Mouse (Mus musculus) left cerebral cortex, postnatal 4 days (tissue): ENCODE measurements at regions not wholly inside any gene's neighbourhood (a gene's known extent, or its start where the extent isn't known, plus 50 kb on each side); places are given as distances from the start of the nearest gene placed in this dataset.
"Not testable (repeated sequence)": the region's sequence is repeated elsewhere in the genome, so short reads cannot be mapped to it uniquely, and the experiment has no call there.

Experiments
- DNase-seq: peaks from one replicate; pipeline ENCODE4 v3.0.0-alpha.2; 2022
- intact Hi-C: fragments of 180-260 bp; cut with DNase I; formaldehyde crosslinking; loops from one replicate; pipeline ENCODE4 v1.15.1; 2025

DNA sequence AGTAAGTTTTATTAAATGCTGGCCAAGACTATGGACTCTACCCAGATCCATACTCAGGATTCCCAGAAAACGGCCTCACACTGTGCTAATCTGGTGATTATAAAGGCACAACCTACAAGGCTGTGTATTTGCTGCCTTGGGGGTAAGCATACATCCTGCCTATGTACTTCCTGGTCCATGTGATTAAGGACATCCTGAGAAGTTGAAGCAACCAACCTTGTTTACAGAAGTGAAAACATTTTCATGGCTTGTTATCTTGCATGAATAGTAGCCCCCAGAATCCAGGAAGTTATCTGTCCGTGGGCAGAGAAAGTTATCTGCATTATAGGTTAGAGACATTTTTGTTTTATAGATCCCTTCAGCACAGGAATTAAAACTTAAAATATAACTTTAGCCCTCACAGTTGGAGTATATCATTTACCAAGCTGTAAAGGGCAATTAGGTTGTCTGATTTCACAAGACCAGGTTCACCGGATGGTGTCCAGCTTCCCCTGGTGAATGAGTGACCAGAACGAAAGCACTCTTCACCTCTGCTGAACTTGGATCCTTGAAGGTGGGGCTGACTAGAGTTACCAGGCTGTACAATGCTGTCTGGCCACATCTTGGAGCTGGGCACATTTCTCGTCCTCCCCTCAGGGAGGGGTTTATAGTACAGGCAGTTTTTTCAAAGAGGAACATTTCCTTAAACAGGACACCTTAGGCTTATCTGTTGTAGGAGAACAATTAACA is 90.1 kb upstream of the Tbl1xr1 start:
- no peak for DNase-seq
- intact Hi-C loops, result no loop called here

DNA sequence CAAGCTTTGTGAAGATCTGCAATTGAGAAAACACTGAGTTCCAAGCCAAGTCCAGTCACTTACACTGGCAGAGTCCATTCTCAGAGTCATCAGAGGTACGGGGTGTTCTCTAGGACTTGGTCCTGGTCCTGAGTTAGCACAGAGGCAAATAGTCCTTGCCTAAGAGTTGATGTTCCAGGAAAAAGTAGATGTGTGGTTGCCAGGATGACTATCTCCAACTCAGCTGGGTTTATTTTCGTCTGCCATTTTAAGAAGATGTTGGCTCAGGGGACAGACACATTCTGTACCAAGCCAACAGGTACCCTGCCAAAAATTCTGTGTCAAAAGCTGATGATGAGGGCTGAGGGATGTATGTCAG is 89.6 kb upstream of the Tbl1xr1 start:
- no peak for DNase-seq
- intact Hi-C loops, result no loop called here

DNA sequence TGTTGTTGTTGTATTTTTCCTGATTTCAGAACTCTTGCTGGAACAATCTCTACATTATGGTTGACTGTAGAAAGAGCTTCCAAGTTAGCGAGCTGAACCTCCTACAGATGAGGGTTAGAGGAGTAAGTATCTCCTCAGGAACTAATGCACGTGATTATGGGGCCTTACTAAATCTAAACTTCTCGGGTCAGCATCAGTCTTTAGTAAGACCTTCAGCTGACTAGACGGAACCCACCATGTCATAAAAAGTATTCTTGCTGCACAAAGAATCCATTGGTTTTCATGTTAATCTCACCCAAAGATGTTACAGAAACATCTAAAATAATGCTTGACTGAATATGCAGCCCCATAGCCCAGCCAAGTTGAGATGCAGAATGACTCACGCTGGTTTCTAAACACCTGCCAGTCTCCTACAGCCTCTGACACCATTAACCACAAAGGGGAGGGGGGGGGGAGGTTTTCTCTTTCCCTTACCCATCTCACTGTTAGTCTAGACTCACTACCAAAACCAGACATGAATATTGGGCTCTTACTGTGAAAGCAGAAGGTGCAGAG is 88.9 kb upstream of the Tbl1xr1 start:
- intact Hi-C loops, result no loop called here
- DNase-seq, result no peak

DNA sequence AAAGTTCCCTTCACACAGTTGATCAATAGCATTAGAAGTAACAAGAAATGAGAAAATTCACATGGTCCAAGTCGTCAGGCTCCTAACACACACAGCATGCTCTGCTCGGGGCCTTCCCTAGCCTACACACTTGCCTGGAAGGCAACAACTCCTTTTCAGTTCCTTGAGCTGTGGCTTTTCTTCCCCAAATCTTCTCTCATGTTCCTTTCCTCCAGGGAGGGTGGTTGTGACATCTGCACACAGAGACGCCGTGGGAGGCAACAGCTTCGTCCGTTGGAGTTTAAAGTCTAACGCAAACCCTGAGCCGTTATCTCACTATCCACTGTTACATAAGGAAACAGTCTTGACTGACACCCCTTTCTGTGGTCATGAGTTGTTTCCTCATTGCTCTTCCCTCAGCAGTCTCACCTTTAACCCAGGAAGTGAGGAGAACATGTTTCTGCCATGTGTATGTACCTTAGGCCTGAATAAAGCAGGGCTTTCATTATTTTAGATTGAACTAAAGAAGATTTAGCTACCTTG is 88.4 kb upstream of the Tbl1xr1 start:
- intact Hi-C loops, result no loop called here
- no peak for DNase-seq

DNA sequence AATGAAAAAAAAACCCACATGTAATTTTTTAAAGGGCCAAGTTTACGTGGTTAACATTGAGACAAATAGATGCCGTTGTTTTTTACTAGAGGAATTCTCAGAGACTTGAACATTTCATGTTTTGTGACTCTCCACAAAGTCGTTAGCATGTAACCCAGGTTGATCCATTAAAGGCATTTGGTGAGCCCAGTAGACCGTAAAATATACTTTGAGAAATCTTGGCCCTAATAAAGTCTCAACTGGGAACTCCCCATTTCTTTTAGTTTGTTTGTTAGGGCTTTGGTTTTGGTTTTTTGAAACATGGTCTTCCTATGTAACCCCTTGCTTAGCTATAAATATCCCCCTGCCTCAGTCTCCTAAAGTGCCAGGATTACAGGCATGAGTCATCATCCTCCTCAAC is 85.9 kb upstream of the Tbl1xr1 start:
- intact Hi-C loops, result no loop called here
- no peak for DNase-seq

DNA sequence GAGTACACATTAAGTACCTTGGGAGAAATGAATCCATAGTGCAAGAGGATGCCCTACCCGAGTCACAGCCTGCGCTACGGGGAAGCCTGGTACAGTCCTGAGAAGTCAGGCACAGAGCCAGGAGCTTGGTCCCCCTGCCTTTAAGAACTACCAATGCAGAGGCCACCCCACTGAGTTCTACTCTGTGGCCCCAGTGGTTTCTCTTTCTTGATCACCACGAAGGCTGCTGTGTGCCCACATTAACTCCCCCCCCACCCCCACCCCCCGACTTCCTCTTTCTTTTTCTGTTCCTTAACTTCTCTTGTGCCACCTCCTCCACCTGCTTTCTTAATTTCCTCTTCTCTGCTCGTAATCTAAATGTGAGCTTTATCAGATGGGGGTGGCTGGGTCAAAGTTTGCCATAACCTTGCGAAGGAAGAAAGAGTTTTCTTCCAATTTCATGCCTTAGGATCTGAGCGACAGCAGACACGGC is 84.7 kb upstream of the Tbl1xr1 start:
- intact Hi-C loops, result no loop called here
- DNase-seq, result peak; percentile 8

DNA sequence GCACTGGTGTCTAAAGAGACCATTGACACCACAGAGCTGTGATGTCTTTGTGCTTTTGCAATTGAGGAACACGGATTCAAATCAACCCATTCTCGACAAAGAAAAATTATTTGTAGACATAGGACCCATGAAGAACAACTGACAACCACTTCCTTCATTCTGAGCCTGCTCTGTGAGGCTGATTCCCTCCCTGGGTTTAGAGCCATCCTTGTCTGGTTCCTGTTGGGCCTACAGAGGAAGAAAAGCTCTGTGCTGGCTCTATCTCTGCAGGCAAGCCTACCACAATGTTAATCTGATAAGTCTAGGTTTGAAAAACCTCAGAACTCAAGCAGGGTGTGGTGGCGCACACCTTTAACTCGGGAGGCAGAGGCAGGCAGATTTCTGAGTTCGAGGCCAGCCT is 84.2 kb upstream of the Tbl1xr1 start:
- no peak for DNase-seq
- intact Hi-C loops, result no loop called here

DNA sequence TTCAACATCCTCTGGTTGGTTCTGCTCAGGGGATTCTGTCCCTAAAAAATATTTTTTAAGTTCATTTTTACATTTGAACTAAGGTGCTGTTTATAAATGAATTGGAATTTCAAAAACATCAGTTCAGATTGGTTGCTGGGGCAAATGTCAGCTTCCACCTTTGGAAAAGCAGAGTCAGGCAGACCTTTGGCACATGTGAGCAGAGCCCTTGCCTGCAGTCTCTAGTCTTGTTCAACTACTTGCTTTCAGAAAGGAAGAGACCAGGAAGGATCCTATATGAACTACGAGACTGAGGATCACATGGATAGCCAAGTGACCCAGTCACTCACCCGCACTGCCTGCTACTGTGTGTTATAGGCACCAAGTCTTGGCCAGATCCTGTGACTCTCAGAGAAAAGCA is 82.5 kb upstream of the Tbl1xr1 start:
- no peak for DNase-seq
- intact Hi-C loops, result no loop called here

DNA sequence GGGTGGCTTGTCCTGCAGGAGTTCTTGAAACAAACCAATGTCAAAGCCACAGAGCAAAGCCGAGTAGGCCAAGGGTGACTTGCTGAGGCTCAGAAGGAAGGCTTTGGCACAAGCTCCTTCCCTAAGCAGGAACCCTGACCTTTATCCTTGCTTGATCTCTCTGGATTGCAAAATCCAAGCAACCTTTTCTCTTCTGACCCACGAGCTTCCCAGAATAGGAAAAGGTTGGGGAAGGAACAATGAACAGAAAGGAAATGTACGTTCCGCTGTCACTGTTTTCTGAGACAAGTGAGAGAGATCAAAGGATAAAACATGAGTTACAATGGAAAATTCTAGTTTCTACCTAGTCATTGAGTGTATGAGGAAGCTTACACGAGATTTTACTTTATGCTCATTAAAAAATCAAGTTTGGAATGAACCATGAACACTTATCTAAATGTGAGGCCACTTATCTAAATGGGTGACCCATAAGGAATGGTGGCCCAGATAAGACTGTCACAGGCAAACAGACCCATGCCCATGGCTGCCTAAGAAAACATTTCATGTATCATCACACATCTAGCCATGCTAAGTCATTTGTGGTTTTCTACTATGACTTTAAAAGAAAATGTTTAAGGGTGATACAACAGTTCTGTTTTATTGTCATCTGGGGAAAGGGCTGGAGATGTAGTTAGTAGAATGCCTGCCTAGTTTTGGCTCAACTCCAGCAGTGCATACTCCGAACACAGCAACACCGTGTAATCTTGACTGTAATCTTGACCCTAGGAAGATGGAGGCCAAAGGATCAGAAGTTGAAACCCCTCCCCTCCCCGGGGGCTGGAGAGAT is 80.7 kb upstream of the Tbl1xr1 start:
- no peak for DNase-seq
- intact Hi-C loops, result no loop called here

DNA sequence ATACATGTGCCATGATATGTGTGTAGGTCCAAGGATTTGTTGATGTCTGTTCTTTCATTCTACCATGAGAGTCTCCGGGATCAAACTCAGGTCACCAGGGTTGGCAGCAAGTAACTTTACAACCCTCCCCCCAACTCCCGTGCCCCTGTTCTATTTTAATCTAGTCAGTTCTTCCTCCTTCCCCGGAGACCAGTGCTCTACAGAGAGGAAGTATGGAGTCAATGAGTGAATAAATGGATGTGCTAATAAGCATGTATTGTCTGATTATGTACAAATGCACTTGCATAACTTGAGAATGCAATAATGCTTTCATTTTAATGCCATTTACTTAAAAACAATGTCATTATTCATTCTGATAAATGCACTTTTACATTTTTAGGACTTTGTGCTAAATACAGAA is 79.1 kb upstream of the Tbl1xr1 start:
- no peak for DNase-seq
- intact Hi-C loops, result no loop called here

DNA sequence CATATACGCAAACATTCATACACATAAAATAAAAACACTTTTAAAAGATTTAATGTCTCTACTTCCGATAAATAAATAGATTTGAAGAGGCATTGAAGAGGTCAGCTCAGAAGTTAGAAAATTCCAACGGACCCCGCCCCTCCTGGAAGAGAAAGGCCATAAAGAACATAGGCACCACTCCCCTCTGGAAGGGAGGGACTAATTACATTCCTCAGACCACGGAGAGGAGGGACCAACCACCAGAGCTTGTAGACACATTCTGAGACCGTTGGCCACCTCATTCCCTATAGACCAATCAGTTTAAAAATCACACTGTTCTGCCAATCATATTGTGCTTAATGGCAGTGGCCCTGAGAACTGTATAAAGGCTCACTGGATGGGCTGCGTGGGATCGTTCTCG is 71.0 kb upstream of the Tbl1xr1 start:
- no peak for DNase-seq
- intact Hi-C loops, result no loop called here

DNA sequence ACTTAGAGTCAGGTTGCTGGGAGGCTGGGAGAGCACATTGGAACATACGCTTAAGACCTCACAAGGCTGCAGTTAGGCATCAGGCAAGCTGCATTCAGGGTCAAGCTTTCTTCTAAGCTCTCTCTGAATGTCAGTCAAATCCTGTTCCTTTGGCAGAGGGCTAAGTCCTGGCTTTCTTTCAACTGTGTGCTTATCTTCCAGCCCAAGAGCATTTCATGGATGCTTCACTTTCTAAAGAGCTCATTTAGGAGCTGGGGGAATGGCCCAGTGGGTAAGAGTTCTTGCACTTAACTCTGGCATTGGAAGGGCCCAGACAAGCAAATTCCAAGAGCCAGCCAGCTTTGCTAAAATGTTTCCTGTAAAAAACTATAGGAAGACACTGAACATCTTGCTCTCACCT is 70.3 kb upstream of the Tbl1xr1 start:
- peak; percentile 18 for DNase-seq
- intact Hi-C loops, result no loop called here

DNA sequence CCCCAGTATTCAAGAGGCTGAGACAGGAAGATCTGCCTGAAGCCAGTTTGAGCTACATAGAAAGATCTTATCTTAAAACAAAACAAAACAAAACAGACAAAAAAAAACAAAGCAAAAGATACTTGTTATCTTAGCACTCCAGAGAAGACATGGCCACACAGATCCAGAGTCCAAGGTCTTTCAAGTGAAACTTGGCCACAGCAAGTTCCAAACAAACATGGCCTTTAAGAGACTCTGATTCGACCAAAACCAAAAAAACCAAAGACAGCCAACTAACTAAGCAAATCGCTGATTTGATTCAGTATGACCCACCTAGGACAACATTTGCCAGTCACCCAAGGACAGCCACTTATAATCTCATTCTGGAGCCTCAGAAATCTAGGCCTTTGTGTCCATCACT is 69.8 kb upstream of the Tbl1xr1 start:
- intact Hi-C loops, result no loop called here
- no peak for DNase-seq

DNA sequence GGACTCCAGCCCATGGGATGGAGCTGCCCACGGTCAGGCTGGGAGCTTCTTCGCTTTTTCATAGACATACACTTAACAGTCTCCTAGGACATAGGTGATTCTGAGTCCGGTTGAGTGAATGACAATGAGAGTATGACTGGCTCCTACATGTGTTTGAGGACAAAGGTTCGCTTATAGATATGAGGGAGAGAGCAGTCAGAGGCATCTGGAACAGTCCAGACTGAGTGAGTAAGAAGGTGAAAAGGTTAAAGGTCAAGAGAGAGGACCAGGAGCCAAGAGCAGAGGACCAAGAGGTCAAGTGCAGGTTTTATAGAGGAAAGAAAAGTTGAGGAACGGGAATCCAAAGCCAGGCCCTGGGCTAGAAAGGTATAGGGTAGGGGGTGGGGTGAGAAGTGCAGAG is 68.7 kb upstream of the Tbl1xr1 start:
- DNase-seq, result no peak
- intact Hi-C loops, result no loop called here

DNA sequence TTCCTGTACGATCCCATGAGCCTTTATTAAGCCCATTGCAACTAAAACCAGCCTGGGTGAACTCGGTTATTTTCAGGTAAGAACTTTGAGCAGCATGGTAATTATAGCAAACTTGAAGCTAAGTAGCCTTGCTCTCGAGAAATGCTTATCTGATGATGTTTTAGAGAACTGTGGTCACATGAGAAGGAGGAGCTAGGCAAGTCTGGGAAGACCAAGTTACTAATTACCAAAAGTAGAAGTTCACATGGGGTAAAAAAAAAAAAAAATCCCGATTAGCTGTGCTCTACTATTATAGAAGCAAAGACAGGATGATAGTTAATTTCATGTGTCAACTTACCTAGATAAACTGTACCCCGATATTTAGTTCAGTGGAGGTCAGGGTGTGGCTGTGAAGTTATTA is 68.0 kb upstream of the Tbl1xr1 start:
- DNase-seq, result no peak
- intact Hi-C loops, result no loop called here

DNA sequence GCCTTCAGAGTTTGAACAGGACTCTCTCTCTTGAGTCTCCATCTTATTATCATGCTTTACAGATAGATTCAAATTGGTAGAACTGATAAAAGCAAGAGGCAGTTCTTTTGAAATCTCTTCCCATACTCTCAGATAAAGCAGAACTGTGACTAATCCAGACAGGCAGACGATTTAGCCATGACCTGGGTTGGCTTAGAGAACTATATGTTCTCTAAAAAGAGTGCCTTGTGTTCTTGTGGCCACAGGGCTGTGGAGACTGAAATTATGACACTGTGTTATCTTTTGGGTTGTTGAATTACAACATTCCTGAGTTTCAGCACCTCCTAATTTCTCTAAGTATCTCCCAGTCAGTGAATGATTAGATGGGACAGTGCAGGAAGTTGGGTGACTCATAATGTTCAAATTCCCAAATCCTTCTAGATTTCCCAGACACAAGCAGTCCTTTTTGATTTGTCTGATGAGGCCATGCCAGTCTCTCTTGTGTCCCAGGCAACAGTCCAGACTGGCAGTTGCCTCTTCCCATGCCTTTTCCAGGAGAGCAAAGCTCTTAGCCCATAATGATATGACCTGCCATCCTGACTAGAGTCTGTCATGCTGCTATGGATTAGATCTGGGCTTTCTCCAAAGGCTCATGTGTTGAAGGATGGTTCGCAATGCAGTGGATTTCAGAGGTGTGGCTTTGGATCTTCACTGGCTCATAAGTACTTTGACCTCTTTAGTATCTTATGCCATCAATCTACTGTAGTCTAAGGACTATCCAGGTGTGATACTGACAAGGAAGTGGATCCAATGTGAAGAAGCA is 66.4 kb upstream of the Tbl1xr1 start:
- intact Hi-C loops, result no loop called here
- no peak for DNase-seq

DNA sequence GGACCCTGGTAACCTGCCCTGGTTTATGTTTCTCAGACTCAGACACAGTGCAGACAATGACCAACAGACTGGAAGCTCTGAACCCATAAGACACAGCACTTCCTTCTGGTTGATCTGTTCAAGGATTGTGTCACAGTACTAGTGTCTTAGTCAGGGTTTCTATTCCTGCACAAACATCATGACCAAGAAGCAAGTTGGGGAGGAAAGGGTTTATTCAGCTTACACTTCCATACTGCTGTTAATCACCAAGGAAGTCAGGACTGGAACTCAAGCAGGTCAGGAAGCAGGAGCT is 65.8 kb upstream of the Tbl1xr1 start:
- intact Hi-C loops, DNase-seq: not testable (repeated sequence)

DNA sequence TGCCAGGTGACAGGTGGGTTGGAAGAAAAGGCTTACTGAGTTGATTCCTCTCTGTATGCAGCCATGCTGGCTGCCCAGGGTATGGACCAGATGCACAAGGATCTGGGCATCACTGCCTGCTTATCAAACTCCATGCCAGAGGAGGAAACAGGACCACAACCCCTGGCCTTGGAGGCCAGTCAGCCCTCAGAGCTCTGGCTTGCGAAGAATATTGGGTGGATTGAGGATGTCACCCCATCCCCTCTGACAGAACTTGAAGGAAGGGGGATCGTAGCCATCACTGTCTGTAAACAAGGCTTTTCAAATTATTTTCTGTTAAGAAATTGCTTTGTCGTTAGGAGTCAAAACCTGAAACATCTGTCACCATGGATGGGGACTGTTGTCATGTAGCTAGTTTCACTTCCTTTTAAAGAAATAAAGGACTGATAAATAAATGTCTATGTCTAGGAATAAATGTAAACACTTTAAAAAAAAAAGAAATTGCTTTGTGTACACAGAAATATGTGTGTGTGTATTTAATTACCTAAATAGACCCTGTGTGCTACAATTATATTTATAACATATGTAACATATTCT is 55.0 kb upstream of the Tbl1xr1 start:
- intact Hi-C loops, result no loop called here
- no peak for DNase-seq

DNA sequence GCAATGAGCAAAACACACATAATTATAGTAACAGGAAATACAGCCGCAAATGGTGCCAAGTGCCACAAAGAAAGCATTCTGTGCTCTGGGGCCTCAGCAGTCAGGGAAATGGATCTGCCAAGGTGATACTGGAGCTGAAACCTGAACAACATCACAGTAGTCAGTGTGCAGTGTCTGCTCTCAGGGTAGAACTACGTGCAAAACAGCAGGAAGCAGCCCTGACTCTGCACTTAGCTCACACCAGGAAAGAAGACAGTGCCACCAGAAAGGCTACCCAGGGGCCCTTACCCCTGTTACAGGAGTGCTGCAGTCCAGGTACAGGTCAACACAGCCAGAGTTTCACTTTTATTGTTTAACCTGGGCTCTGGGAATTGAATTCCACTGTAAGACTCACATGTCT is 54.0 kb upstream of the Tbl1xr1 start:
- no peak for DNase-seq
- intact Hi-C loops, result no loop called here

DNA sequence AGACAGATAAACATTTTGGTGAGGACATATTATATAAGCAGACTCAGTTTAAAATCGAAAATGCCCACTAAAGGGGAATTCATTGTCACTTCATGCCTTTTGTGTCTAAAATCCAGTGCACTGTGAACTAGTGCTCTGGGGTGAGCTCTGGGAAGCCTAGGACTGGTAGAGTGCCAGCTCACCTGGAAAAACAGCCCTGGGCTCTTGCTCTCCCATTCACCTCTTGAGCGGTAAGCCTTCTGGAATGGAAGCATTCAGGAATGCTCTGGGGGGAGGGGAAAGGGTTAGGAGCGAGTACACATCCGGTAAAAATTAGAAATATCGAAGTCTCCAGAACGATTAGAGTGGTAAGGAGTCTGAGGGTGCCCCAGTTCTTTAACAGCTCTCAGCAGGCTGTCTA is 53.4 kb upstream of the Tbl1xr1 start:
- intact Hi-C loops, result no loop called here
- DNase-seq, result no peak

DNA sequence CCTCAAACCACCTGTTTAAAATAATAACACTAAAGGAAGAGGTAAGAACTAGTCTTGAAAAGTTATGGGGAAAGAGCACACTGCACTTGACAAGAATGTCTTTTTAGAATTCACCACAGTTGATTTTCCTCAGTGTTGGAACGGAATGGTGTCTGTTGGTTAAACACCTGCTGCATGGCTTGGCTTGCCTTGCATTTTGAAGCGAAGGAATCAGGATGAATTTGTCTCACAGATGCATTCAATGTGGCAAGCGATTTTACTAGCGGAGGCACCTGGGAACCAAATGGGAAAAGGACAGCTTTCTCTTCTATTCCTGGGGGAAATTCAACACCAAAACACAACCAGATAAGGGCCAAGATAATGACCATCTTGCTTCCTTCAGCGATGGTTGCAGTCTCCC is 52.9 kb upstream of the Tbl1xr1 start:
- no peak for DNase-seq
- intact Hi-C loops, result no loop called here
